Mouse (Mus musculus): ENCODE measurements around the gene Xxylt1. TPM values are rescaled to one million over a fixed set of nuclear protein-coding genes. Genes with fewer than 3 reads are reported as not detected.

Gene Xxylt1
- total RNA-seq, 4 experiments from 2014 or later: 14.1 to 19.0 (median 16.7) TPM

- DNase-seq: no peak
These were observed 133.0 kb downstream of the Xxylt1 start for GRCm38 (mm10) chr16:30948216-30948615.

- no peak for DNase-seq
These were observed 136.3 kb downstream of the Xxylt1 start for GRCm38 (mm10) chr16:30944886-30945285.

- no peak for DNase-seq
These were observed 137.3 kb downstream of the Xxylt1 start for GRCm38 (mm10) chr16:30943919-30944318.

- DNase-seq: no peak
These were observed 140.5 kb downstream of the Xxylt1 start for GRCm38 (mm10) chr16:30940699-30941098.

- no peak for DNase-seq
These were observed 141.3 kb downstream of the Xxylt1 start for GRCm38 (mm10) chr16:30939903-30940302.

GRCm38 (mm10) chr16:30939210-30939609 lies 142.0 kb downstream of the Xxylt1 start:
- DNase-seq: no peak

- no peak for DNase-seq
These were observed 142.6 kb downstream of the Xxylt1 start for GRCm38 (mm10) chr16:30938664-30939063.

GRCm38 (mm10) chr16:30937665-30938064 lies 143.6 kb downstream of the Xxylt1 start:
- no peak for DNase-seq

- no peak for DNase-seq
These were observed 144.8 kb downstream of the Xxylt1 start for GRCm38 (mm10) chr16:30936471-30936870.

GRCm38 (mm10) chr16:30936012-30936461 lies 145.2 kb downstream of the Xxylt1 start:
- no peak for DNase-seq

- no peak for DNase-seq
These were observed 146.1 kb downstream of the Xxylt1 start for GRCm38 (mm10) chr16:30934967-30935690.

- no peak for DNase-seq
These were observed 146.9 kb downstream of the Xxylt1 start for GRCm38 (mm10) chr16:30934205-30934780.

- DNase-seq: no peak
These were observed 147.9 kb downstream of the Xxylt1 start for GRCm38 (mm10) chr16:30933366-30933765.

GRCm38 (mm10) chr16:30932791-30933190 lies 148.4 kb downstream of the Xxylt1 start:
- no peak for DNase-seq

GRCm38 (mm10) chr16:30932196-30932595 lies 149.0 kb downstream of the Xxylt1 start:
- no peak for DNase-seq

- no peak for DNase-seq
These were observed 152.1 kb downstream of the Xxylt1 start for GRCm38 (mm10) chr16:30929165-30929564.

GRCm38 (mm10) chr16:30928076-30928750 lies 153.0 kb downstream of the Xxylt1 start:
- DNase-seq: no peak

GRCm38 (mm10) chr16:30925496-30925895 lies 155.7 kb downstream of the Xxylt1 start:
- DNase-seq: no peak

- DNase-seq: no peak
These were observed 157.3 kb downstream of the Xxylt1 start for GRCm38 (mm10) chr16:30923899-30924298.

- no peak for DNase-seq
These were observed 158.7 kb downstream of the Xxylt1 start for GRCm38 (mm10) chr16:30922548-30922947.

GRCm38 (mm10) chr16:30918866-30919265 lies 162.4 kb downstream of the Xxylt1 start:
- no peak for DNase-seq

- DNase-seq: no peak
These were observed 164.3 kb downstream of the Xxylt1 start for GRCm38 (mm10) chr16:30916931-30917330.

- no peak for DNase-seq
These were observed 165.5 kb downstream of the Xxylt1 start for GRCm38 (mm10) chr16:30915611-30916220.
